Mouse (Mus musculus) kidney, adult 18-20 months (tissue): ENCODE measurements around the gene Hdac4.

ENCODE experiments used
- DNase-seq: peaks from one replicate; pipeline ENCODE4 v3.0.0; 2021

The Hdac4 gene

DNA sequence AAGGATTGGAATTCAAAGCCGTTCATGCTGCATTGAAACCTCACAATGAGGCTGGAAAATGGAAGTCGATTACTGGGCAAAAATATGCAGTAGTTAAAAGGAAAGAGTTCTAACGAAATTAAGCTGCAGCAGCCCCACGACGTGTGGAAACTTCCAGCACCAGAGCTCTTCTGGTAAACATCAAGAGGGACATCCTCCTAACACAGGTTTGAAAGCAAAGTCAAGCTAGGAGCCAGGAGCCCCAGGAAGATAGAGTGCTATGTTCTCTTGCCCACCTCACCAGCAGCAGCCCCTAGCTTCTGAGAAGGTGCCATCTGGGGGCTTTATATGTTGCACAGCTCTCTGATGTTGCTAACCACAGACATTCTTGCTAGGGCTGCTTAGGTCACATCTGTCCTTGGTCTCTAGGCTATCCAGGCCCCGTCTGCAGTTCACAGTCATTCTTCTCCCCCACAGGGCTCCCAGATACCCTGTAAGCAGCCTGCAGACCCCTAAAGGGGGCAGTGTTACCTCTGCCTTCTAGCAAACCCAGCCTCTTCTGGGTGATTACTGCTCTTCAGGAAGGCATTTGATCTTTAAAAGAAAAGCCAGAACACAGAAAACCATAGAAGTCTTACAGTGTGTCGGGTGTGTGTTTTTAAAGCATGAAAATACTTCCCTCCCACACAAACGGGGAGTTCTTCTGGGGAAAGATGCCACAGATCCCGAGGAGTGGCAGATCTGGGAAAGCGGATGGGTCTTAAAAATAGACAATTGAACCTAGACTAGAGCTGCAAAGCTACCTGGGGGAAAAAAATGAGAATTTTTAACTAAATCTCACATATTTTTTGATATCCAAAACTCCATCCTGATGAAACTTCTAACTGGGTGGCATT is 17.2 kb downstream of the Hdac4 start:
- DNase-seq, result no peak

DNA sequence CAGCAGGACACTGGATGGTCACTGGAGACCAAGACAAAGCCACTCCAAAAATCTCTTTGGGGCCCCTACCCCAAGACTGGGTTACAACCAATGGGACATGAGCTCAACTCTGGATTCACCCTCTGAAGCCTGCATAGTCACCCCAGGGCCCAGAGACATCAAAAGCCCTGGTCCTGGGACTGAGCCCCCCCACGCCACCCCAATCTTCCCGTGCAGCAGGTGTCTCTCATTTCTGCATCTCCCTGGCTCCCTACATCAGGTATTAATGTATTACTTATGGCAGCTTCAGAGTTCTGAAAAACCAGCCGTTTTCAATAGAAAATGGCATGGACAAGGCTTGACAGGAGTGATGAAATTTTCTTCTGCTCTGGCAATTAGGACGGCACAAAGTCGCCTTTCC is 17.9 kb downstream of the Hdac4 start:
- no peak for DNase-seq

DNA sequence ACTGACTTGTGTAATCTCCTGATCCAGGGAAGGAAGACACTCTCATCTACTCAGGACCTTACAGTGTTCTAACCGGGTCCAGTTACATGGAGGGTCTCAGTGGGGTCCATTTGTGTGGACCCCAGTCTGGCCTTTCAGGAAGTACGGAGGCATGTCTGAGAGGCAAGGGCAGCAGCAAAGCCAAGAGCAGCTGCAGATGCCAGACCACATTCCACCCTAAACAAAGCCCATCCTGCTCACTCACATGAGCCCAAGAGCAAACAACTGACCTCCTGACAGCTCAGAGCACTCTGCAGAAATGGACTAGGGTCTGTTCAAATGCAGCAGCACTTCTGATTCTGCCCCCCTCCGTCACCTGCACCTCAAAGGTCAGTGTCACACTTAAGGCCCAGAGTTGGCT is 18.3 kb downstream of the Hdac4 start:
- DNase-seq, result no peak

DNA sequence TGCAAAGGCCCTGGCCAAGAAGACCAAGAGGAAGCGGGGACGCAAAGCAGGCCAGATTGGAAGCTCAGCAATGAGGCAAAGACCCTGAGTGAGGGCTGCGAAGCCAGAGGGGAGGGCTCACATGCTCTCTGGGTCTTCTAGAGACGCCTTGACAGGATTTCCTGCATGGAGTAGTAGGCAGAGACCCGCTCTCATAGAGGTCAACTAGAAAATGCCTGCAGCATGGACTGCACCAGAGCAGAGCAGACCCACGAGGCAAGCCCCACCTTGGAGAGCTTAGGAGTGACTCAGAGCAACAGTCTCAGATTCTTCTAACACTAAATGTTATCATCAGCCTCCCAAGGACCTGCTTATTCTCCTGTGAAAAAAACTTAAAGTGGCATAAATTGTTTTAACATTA is 20.2 kb downstream of the Hdac4 start:
- no peak for DNase-seq

DNA sequence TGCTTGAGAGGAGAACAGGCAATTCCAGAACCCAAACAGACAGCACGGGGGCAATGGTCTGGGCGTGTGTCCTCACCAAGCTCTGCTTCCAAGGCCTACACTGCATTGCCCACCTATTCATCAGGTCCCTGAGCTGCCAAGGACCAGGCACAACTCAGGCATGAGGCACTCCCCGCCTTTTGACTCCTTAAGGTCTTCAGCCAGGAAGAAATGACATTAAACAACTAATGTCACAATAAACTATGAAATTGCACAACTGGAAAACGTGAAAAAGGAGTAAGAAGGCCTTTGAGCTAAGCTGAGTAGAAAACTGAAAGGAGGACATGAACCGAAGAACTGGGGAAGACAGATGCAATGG is 20.6 kb downstream of the Hdac4 start:
- DNase-seq, result no peak

DNA sequence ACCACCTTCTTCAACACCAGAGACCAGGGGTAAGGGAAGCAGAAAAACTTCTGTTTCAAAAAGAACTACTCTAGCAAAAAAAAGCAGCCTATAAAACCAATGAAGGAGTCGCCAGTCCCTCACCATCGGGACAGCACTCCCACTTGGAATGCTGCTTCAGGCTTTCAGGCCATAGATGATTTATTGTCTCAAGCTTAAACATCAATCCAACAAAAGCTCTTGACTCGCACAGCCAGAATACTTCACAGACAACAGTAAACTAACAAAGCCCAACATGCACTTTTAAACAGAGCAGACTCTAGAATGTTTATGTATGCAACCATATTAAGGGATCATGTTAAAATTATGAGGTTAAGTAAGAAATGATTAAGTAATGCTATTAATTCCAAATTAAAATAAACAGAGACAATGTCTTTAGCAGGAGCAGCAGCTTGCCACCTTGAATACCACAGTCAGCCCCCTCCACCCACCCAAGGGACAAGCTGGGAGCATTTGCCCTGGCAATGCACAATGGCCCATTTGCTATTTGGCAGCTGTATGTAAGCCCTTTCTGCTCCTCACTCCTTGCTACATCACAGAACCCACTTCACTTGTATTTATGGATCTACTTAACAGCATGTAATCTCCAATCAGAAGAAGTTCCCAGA is 21.1 kb downstream of the Hdac4 start:
- DNase-seq, result no peak

DNA sequence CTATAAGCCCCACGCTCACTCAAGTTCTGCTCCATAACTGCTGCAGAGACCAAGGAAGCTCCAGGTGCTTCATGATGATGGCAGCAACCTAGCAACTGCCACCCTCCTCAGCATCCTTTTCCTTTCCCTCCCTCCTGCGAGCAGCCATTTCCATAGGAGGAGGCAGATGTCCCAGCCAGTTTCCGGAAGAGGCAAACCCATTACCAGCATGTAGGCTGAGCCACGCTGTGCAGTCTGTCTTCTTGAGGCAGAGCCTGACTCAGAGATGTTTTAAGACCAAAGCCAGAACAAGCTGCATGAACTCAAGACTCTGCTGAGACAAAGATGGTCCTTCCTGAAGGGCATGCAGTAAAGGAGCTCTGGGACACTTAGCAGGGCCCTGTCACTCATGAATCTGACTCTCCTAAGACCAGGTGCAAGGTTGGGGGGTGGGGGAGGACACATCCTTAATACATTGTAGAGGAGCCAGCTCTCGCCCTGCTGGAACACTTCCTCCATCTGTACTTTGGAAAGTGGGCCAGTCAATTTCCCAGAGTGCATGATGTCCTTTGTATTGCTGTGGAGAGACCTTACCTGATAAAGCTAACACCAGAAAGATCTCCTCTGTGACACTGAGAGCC is 24.8 kb downstream of the Hdac4 start:
- DNase-seq, result no peak

DNA sequence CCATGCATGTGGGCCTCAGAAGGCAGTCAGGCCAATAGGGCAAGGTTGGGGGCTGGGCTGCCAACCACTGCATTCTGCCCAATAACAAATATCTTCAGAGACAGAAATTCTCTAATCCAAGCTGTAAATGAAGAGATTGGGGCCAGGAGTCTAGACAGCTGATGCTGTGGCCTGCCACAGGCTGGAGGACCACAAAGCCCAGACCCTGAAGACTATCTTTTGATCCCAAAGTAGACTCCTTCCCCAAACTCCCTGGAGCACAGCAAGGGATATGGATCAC is 25.8 kb downstream of the Hdac4 start:
- no peak for DNase-seq

DNA sequence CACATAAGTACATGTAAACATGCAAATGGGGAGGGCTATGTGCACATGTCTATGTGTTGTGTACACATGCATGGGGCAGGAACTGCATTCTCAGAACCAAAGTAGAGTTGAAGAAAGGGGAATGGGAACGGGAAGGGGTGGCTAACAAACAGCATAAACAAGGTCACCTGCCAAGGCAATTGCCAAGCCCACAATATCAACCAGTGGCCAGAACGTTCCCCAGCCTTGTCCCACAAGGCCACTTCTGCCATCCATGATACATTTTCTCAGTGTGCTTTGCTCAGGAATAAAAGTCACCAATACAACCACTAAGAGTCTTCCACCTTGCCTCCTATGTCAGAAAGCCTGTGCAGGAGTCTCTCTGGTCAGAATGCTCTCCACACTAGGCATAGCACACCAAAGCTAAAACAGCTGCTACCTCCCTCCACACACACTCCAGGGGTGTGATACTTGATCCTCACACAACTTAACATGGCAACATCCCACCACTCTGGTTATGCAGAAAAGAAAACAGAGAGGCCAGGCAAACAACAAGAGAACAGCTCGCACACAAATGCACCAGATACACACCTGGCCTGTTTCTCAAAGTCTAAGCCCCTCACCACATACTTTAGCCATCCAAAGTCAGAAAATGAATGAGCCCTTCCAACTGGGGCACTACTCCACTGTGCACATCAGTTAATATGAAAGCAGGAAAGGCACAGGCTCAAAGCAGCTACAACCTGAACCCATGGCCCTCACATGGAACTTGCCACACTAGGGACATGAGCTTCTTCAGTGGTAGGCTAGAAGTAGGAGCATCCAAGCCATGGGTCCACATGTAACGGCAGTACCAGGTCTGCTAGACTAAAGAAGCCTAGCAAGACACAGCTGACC is 26.4 kb downstream of the Hdac4 start:
- DNase-seq, result no peak

DNA sequence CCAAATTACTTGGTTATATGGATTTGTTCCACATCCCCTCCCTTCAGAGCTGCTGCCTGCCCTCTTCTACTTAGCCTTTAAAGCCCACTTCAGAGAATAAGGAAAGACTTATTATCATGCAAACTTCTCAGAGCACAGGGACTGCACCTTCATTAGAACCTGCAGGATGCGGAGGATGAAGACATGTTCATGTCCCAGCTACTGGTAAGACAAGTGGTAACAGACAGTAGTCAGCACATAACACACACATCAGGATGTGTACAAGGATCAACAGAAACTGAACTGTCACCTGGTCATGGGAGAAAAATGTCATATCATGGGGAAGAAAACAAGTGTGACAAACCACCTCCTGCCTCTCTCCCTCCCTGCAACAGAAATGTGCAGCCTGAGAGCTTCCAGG is 31.6 kb downstream of the Hdac4 start:
- no peak for DNase-seq

DNA sequence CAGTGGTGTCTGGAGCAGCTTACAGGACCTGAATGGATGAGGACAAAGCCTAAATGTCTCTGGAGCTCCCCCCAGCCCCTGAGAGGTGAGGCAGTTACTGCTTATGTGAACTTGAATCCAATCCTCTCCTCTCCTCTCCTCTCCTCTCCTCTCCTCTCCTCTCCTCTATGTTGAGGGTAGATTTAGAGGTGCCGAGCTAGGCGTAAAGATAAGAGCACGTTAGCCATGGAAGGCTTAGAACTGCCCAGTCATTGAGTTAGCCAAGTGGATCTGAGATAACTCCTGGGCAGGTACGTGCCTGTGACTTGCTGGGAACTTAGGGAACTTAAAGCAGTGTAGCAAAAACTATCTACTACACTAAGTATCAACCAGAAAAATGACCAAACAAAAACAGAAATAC is 35.7 kb downstream of the Hdac4 start:
- DNase-seq, result no peak

DNA sequence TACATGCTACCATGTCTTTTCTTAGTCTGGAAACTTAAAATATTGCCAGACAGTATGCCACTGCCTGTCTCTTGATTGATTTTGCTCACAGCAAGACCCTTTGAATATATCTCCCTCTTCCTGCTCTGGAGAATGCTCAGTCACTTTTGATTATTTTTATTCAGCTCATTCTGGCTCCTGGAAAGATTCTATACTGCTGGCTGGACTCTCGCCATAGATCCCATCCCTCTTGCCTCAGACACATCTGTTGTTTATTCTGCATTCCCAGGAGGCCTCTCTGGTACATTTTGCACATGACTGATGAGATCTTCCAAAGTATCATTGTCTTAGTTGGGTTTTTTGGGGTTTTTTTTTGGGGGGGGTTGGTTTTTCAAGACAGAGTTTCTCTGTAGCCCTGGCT is 45.3 kb downstream of the Hdac4 start:
- DNase-seq, result no peak

DNA sequence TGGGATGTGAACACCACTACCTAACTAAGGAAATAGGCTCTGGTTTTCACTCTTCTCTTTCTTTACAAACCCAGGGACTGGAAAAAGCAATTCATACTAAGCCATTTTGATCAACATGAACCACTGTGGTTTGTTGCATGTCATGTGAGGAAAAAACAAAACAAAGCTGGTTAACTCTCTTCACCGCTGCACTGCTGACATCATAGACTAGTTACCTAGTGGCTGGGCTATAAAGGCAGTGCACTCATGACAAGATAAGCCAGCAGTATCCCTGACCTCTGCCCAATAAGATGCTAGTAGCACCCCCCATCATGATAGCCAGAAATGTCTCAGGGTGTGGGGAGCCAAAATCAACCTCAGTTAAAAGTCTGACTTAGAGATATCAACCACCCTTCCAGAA is 47.0 kb downstream of the Hdac4 start:
- DNase-seq, result no peak

DNA sequence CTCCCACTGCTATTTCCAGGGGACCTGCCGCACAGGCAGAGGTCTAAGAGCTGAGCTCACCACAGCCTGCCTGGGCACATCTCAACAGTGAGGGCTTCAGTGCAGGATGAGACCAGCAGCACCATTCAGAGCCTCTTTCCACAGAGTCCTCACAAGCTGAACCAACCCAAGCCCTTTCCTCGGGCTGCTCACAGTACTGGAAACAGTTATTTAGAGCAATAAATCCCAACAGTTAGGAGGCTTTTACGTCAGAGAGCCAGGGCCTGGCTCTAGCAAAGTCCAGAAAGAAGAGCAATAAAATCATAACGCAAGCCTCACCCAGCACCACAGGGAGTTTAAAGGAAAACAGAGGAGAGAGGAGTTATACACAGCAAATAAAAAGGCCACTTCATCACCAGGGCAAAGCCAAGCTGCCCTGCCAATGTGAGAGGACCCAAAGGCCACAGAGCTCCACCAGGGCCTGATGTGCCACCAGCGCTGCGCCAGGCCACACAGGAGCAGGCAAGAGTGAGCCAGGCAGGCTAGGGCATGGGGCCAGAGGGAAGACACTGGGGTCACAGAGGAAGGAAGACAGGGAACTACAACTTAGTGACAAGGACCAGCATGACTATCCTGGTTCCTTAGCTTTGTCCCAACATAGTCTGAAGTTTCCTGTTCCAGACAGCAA is 50.5 kb downstream of the Hdac4 start:
- DNase-seq, result no peak

DNA sequence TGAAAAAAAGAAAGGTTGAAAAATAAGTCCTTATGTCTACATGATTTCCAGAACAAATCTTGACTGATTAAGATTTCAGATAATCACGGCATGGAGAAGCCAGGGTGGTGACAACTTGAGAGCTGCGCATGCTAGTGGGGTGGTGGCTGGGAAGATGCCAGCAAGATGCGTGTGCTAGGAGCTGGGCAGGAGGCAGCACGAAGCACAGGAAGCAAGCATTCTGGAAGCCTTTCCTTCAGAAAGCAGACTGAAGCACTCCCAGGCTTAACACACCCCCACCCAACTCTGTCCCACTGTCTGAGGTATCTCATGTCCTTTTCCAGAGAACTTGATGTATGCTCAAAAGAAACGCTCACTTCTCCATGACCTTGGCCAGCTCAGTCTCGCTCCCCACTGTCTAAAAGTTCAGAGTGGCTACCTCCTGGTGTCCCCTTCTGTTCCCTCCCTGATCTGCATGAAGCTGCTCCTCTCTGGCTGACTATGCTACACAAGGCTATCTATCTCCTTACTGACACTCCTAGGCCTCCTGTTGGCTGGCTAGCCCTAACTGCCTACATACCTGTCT is 52.1 kb downstream of the Hdac4 start:
- DNase-seq, result no peak

DNA sequence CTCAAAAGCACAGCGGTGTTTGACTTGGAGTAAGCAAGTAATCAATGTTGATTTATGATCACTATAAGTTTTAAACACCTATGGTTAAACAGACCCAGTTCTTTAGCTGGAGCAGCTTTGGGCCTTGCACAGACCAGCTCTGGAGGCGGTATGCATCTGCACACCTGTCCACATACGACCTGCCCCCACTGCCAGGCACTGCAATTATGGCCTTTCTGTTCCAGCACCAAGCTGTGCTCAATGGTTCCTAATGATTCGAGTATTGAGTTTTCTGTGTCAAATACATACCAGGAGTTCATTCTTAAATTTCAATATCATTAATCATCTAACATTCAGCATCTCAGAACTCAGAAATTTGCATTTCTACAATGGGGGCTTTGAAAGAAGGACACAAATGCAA is 52.7 kb downstream of the Hdac4 start:
- DNase-seq, result no peak

DNA sequence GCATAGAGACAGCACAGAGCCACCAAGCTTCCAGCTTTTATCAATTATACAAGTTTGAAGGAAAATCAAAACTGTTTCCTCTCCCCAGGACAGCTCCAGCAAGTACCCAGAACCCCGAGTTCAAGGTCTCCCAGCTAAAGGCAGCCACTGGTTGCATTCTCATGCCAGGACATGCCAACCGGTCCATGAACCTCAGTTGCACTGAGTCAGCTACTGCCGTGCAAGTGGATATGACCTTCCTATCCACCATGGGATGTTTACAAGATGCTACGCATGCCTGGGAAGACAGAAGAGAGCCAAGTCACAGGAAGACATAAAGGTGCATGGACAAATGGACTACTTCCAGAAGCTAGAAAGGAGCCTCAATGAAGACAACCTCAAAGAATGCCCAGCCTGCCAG is 56.5 kb downstream of the Hdac4 start:
- DNase-seq, result no peak

DNA sequence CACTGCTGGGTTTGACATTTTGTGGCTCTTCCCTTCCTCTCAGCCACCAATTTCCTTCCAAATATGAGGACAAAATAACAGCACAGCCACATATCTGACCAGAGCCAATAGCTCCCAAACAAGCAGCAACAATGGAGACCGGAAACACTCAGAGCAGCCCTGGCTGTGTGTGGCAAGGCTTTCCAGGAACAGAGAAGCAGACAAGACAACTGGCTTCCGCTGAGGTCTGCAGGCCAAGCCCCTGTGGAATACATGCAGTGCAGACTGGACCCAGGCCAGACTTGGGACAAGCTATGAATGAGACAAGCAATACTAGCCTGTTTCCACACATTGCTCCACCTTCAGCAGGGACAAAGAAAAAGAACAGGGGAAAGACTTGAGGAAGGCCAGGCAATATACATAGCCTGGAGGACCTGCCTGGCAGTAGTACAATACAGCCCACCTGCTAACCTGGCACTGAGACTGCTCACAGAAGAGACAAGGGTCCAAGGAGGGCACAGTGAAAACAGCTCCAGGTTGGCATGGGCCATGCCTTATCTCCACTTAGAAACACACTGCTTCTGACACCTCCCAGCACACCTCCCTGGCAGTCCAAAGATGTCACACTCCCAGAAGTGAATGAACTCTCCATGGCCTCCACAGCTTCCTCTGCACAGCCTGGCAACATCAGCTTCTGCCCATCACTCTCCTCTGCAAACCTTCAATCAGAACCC is 58.2 kb downstream of the Hdac4 start:
- DNase-seq, result peak; percentile 67

DNA sequence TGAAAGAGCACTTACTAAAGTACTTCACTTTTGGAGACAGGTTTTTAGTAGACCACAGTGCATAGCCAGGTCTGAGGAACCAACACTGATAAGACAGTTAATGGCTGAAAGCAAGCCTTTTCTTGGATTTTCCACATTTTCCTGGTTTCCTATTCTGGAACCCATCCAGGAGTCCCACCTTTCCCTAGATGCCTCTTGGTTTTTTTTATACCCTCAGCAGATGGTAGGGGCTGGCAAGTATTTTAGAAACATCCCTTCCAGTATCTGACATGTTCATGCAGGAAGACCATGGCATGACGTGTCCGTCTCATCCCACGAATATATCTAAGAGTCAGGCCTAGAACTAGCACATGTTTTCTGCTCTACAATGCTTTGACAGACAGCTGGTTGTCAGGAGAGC is 59.1 kb downstream of the Hdac4 start:
- DNase-seq, result no peak

DNA sequence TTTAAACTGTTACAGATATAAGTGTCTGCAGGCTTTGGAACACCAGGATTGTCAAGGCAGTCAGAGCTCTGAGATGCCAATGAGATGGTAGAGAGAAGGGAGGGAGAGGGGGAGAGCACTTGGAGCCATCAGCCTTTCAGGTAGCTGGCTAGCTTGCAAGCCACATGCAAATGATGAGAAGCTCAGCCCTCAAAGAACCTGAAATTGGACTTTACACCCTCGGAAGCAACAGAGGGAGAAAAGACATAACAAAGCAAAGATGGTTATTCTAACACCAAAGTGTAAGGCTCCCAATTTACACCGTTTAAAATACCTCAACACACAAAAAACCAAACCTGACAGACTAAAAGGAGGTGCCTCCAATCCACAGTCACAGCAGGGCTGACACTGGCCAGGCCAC is 63.3 kb downstream of the Hdac4 start:
- no peak for DNase-seq

DNA sequence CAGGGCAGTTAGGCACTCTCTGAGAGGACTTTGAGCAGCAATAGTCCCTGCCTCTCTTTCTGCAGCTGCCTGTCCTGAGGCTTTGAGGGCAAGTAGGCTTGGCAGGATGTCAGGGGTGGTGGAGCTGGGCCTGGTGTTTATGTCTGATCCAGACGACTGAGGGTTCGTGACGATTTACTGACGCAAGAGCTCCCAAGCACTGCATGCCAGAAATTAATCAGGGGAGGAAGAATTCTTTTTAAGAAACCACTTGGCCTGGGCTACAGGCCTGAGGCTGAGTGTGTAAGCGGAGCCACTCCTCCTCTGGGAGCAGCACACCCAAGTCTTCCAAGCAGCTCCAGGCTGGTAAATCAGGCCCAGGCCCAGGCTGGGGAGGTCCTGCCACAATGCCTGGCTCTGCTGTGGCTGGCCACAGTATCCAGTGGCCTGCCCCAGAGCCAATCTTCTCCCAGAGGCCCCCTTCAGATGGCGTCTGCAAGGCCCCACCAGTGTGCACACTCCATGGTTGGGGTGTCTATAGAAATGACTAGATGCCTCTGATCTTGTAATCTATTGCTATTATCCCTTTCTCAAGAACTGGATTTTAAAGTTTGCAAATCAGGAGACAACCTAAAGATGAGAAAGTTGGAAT is 64.9 kb downstream of the Hdac4 start:
- peak; percentile 86 for DNase-seq

DNA sequence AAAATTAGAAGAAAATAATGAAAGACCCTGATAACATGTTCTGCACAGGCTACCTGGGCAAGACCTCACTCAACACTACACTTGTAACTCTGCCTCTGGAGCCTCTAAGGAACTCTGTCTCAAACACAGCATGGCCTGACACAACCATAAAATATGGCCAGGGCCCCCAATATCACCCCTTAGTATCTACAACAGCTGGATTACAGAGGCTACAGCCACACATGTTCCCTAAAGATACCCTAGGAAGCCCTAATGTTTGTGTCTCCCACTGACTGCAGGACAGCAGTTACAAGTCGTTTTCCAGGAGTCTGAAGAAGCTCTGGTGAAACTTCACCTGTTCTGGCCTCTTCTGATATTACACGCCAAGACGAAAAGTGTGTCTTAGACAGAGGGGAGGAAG is 65.7 kb downstream of the Hdac4 start:
- DNase-seq, result no peak
